Mouse (Mus musculus) CH12.LX (cell line): ENCODE data around the gene BC051665.

Experiments used
- CTCF ChIP-seq, 2 experiments: IDR thresholded peaks in 1 of 2; conservative IDR thresholded peaks in 1 of 2; 2 replicates each; pipeline ENCODE4 v1.5.1; 2011 to 2012; ENCODE audit warnings: low read depth in 2 of 2, low read length in 2 of 2, improper control_type of control experiment in 1 of 2, inconsistent platforms in 1 of 2, mild to moderate bottlenecking in 1 of 2, moderate library complexity in 1 of 2
- PAX5 ChIP-seq: IDR thresholded peaks from 2 replicates; pipeline ENCODE4 v1.6.1; 2012; ENCODE audit warnings: low read length, inconsistent platforms, mixed read lengths

DNA sequence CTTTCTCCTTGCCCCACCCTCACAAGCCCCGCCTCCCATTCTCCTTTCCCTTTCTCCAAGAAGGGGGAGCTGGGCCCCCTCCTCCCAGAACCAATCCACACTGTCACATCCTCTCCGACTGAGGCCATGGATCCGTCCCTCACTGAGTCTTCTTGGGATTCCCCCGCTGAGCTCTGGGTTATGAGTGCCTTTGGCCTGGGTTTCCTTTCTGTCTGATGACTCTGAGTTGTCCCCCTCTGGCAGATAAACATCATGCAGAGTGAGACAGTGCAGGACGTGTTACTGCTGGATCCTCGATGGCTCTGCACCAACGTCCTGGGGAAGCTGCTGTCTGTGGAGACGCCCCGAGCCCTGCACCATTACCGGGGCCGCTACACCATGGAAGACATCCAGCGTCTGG is 25.8 kb downstream of the BC051665 start:
- TF ChIP-seq PAX5, result no peak
- no peak for TF ChIP-seq CTCF (conservative IDR thresholded peaks at IDR 0.05 in 1 of 2, IDR thresholded peaks at IDR 0.05 in 1 of 2; ENCODE audit: low read depth in 2 of 2, low read length in 2 of 2)
